23 mouse cellular contexts compared by ENCODE assay signal in genomic region chr7:37979729-37980128, GRCm38 (mm10).
"Had no signal": no experiment of that assay in that cellular context is flagged by ENCODE, and none has a peak within 500 bp of the region (broad histone marks: within the 10 kb centered on the region; RNA-seq: fewer than 3 reads in every experiment).

No protein-coding gene starts in this region.

- DNase-seq: gastrocnemius, postnatal 14 days; gastrocnemius, postnatal 36 days; heart, adult 11 months; heart, adult 2 months; heart, postnatal 14 days; heart, postnatal 36 days; kidney, adult 11 months; kidney, adult 2 months; kidney, adult 9 months; kidney, postnatal 14 days; kidney, postnatal 36 days; layer of hippocampus, adult 9-11 months; layer of hippocampus, postnatal 36 days; left cerebral cortex, postnatal 4 days had no signal

- H3K27ac ChIP-seq: heart, adult 2 months; heart, embryonic 13.5 days; heart, embryonic 15.5 days; hindbrain, embryonic 13.5 days; hindbrain, embryonic 15.5 days; hindbrain, postnatal 0 days; kidney, embryonic 15.5 days; kidney, postnatal 0 days; limb, embryonic 13.5 days; limb, embryonic 15.5 days had no signal

- H3K4me3 ChIP-seq: heart, adult 2 months; heart, embryonic 13.5 days; heart, embryonic 15.5 days; hindbrain, embryonic 13.5 days; hindbrain, embryonic 15.5 days; kidney, embryonic 15.5 days; limb, embryonic 13.5 days; limb, embryonic 15.5 days had no signal
